Mouse (Mus musculus): Measurements from ENCODE around the gene Trio.

Gene Trio

DNA sequence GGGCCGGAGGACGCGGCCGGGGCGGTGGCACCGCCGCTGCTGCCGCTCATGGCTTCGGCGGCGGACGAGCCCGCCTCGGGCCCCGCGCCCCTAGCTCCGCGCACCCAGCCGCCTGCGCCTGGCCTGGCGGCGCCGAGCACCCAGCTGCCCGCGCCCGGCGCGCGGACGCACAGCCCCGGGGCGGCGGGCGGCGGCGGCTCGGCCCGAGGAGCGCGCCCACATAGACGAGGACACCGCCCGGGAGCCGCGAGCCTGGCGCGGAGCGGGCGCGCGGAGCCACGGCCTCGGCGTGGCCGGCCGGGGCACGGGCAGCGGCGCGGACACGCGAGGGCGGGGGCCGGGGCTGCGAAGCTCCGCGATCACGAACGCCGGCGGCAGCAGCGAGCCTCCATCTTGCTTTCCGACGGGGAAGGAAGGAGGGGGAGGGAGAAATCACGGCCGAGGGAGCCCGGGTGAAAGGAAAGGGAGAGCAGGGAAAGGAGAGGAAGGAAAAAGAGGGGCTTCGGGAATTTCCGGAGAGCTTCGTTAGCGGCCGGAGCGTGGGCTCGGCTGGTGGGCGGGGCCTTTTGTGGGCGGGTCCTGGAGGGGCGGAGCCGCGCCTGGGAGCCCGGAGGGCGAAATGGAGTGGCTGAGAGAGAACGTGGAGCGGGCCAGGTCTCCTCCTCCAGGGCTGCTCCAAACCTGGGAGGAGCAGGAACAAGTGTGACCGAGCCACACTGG is at the start of gene Trio:
Gene Trio, minus strand, starts transcription at position 402 of the 720 bp plus-strand sequence.
- peak; percentile 90 for DNase-seq (ENCODE audit: low read depth, low spot score)

DNA sequence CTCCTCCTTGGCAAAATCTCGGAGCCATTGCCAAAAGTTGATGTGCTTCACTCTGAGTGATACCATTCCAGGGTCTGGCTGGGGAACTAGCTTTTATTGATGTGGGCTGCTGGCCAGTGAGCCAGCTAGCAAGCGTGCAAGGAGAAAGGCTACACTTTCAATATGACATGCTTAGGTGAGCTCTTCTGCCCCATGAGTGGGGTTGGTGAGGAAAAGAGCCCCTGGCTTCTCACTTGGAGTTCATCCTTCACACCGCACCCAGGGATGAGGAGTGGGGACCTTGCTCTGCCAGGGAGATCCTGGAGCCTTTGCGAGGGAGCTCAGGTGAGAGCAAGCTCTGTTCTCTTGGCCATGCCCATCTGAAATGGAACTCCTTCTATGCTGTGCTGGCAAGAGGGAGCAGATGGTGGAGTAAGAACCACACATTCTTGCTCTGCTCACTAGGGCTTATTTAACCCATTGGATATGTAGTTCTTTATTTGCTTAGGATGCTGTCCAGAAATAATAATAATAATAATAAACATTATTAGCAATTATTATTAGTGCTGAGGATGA is 48.8 kb upstream of the Trio start:
- DNase-seq (ENCODE audit: low read depth, low spot score), result no peak

DNA sequence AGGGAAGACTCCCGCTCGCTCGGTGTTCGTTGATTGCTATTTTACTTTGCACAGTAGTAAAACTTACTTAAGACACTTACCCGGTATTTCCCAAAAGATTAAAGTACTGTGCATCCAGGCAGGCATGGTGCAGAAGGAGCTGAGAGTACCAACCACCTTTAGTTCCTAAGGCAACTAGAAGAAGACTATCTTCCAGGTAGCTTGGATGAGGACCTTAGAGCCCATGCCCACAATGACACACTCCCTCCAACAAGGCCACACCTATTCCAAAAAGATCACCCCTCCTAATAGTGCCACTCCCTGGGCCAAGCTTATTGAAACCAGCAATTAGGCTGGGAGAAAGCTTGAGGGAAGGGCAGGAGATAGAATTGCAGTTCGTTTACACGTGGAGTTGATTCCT is 46.0 kb upstream of the Trio start:
- DNase-seq (ENCODE audit: low read depth, low spot score), result no peak

GRCm38 (mm10) chr15:28070771-28071419 is 45.2 kb upstream of the Trio start:
- no peak for DNase-seq (ENCODE audit: low read depth, low spot score)

DNA sequence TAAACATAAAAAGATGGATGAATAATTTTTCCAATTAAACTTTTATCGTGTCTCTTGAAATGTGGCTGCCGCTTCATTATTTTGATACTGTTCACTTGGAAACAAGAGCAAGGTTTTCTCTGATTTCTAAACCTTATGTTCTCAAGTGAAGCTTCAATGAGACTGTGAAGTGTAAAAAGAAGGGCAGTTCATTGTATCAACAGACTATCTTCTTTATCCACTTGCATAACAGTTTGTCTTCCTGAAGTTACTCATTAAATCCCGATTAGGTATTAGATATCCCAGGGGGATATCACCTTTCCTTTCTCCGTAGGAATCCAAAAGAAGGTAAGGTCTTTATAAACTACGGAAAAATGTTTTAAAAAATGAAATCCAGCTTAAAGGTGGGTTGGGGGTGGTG is 44.6 kb upstream of the Trio start:
- DNase-seq (ENCODE audit: low read depth, low spot score), result no peak

DNA sequence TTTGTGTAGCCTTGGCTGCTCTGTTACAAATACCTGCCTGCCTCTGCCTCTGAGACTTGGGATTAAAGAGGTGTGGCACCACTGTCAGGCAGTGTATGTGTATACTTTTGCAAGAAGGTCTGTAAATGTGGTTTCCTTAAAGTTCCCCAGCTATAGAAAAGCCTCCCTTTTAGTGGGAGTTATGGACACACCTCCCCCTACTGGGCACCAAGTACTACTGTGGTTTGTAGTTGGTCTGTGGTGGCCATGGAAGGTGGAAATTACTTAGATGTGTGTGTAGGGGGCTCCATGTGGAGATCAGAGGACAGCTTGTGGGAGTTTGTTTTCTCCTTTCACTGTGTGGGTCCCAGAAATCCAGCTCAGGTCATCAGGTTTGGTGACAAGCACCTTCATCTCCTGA is 41.7 kb upstream of the Trio start:
- DNase-seq (ENCODE audit: low read depth, low spot score), result no peak

GRCm38 (mm10) chr15:28066468-28066867 is 40.8 kb upstream of the Trio start:
- no peak for DNase-seq (ENCODE audit: low read depth, low spot score)

DNA sequence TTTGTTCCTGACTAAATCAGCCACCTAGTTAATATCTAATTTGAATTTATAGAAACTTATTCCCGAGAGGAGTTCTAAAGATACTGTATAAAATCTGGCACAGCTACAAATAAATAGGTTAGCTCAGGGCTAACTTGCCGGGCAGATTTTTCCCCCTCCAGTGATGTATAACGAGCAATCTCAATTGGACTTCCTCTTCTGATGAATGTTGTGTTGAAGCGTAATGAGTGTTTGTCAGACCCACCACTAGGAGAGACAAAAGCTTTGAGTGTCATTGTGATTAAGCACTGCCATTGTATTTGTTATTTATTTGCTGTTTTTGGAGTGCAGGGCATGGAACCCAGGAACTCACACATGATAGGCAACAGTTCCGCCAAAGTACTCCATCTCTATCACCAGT is 39.9 kb upstream of the Trio start:
- no peak for DNase-seq (ENCODE audit: low read depth, low spot score)

DNA sequence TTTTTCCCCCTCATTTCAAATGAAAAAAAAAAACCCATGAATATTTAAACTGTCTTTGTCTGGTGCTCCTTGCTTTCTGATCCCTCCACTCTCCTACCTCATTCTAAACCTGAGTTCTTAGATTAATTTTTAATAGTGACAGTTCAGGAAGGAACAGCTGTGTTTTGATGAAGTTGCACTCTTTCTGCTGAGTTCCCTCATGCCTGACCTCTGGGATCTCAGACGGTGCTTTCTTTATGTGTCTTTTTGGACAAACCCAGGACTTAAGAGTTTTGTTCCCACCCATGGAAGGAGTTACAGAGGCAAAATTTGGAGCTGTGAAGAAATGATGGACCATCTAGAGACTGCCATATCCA is 39.1 kb upstream of the Trio start:
- DNase-seq (ENCODE audit: low read depth, low spot score), result no peak

DNA sequence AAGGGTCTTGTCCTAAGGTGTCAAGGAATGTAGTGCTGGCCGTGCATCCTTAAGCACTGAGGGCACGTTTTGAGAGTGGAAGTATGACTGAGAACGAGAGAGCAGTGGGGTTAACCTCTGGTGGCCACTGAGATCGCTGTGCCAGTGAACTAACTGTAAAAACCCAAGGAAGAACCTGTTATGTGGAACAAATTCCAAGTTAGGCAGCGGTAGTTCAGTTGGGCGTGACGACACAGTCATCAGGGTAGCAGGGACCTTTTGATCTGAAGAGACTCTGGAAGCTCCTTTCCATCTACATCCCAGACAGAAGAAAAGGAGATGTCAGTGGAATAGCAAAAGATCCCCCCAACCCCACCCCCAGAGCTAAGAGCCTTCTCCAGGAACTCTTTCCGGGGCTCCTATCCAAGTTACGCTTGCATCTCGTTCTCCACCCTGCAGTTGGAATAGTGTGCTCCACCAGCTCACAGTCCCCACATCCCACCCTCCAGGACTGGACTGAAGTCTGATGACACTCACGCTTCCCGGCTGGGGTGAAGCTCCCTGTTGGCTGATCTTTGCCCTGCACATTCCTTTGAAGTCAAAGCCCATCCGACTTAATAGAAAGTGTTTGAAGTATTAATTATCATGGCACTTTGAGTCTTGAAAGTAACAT is 38.6 kb upstream of the Trio start:
- DNase-seq (ENCODE audit: low read depth, low spot score), result no peak

DNA sequence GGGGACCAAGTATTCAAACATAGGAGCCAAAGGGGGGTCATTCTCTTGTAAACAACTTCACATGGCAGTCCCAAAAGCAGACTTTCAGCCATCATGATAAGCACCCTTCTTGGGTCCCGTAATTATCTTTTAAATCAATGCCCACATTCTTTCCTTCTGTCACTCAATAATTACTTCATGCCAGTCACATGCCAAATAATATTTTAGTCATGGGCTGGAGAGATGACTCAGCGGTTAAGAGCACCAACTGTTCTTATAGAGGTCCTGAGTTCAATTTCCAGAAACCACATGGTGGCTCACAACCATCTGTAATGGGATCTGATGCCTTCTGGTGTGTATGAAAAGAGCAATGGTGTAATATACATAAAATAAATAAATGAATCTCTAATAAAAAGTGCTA is 37.8 kb upstream of the Trio start:
- no peak for DNase-seq (ENCODE audit: low read depth, low spot score)

- DNase-seq (ENCODE audit: low read depth, low spot score), result no peak
Measured at GRCm38 (mm10) chr15:28062016-28062415, 36.4 kb upstream of the Trio start.

DNA sequence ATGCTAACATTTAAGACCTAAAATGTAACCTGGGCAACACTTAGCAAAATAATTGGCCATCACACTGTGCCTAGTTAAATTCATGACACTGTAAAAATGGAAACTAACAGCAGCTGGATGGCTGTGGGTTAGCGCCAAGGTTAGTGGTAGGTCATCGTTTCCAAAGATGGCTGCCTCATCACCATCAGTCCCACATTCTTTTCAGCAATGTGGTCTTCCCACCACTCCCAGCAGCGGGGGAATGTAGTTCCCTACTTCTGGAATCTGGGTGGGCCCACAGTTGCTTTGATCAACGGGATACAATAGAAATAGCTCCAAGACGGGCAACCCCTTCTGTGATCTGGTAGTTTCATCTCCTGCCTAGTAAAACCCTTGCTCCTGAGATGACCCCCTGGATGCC is 35.3 kb upstream of the Trio start:
- no peak for DNase-seq (ENCODE audit: low read depth, low spot score)

- DNase-seq (ENCODE audit: low read depth, low spot score), result no peak
Measured at GRCm38 (mm10) chr15:28060423-28060822, 34.8 kb upstream of the Trio start.

GRCm38 (mm10) chr15:28057545-28057944 is 31.9 kb upstream of the Trio start:
- no peak for DNase-seq (ENCODE audit: low read depth, low spot score)

DNA sequence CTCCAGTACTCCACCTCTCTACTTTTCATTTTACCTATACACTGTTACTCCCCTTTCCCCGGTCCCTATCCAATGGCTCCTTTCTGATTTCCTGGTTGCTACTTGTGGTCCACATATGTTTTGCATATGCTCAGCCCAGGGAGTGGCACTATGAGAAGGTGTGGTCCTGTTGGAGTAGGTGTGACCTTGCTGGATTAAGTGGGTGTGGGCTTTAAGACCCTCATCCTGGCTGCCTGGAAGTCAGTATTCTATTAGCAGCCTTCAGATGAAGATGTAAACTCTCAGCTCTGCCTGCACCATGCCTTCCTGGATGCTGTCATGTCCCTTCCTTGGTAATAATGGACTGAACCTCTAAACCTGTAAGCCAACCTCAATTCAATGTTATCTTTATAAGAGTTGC is 29.1 kb upstream of the Trio start:
- no peak for DNase-seq (ENCODE audit: low read depth, low spot score)

DNA sequence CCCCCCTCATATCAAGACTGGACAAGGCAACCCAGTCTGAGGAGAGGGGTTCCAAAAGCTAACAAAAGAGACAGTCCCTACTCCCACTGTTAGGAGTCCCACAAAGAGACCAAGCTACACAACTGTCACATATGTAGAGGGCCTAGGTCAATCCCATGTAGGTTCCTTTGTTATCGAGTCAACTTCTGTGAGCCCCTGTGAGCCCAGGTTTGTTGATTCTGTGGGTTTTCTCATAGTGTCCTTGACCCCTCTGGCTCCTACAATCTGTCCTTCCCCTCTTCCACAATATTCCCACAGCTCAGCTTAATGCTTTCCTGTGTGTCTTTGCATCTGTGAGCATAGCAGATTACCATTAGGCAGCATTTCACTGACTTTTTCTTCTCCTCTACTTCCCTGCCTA is 28.5 kb upstream of the Trio start:
- DNase-seq (ENCODE audit: low read depth, low spot score), result no peak

DNA sequence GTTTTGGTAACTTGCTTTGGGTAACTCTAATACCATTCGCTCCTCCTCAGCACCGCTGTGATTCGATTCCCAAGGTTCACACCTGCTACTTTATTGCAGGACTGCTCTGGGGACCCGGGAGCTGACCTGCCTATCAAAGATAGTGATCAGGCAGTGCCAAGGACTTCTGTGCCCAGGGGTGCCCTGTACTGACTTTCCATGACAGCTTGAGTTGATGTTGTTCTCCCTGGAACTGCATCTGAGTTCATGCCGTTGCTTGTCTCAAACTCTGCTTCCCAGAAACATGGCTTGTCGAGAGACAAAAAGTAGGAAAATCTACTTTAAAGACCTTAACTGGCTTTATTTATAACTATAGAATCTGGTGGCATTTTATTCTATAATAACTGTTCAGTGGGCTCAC is 27.6 kb upstream of the Trio start:
- DNase-seq (ENCODE audit: low read depth, low spot score), result no peak

- no peak for DNase-seq (ENCODE audit: low read depth, low spot score)
Measured at GRCm38 (mm10) chr15:28051811-28052210, 26.2 kb upstream of the Trio start.

- DNase-seq (ENCODE audit: low read depth, low spot score), result no peak
Measured at GRCm38 (mm10) chr15:28051104-28051625, 25.5 kb upstream of the Trio start.

GRCm38 (mm10) chr15:28047711-28048110 is 22.1 kb upstream of the Trio start:
- DNase-seq (ENCODE audit: low read depth, low spot score), result no peak

GRCm38 (mm10) chr15:28041158-28041865 is 15.7 kb upstream of the Trio start:
- DNase-seq (ENCODE audit: low read depth, low spot score), result no peak

Data from retina, postnatal 7 days (tissue).